Mouse (Mus musculus) embryo, embryonic 10.5 days (tissue): Measurements from ENCODE around the gene Hrh3.
A peak's percentile ranks its signal among the peaks of the same experiment; 100 is the strongest.

Experiments used
- DNase-seq: peaks from one replicate; pipeline ENCODE4 v3.0.0-alpha.2; 2015; ENCODE audit warnings: low spot score

The Hrh3 gene

GRCm38 (mm10) chr2:180103978-180104658, at the start of gene Hrh3:
Gene Hrh3 (minus strand): TSS chr2:180104488.
- DNase-seq: peak; percentile 77

GRCm38 (mm10) chr2:180148551-180148950, 44.3 kb upstream of the Hrh3 start:
- no peak for DNase-seq

GRCm38 (mm10) chr2:180147379-180147778, 43.1 kb upstream of the Hrh3 start:
- DNase-seq: no peak

- no peak for DNase-seq
These were observed 41.8 kb upstream of the Hrh3 start for GRCm38 (mm10) chr2:180146091-180146490.

- no peak for DNase-seq
These were observed 31.1 kb upstream of the Hrh3 start for GRCm38 (mm10) chr2:180135414-180135813.

GRCm38 (mm10) chr2:180133911-180134310, 29.6 kb upstream of the Hrh3 start:
- no peak for DNase-seq

GRCm38 (mm10) chr2:180133231-180133630, 28.9 kb upstream of the Hrh3 start:
- no peak for DNase-seq

GRCm38 (mm10) chr2:180127675-180128074, 23.4 kb upstream of the Hrh3 start:
- no peak for DNase-seq

GRCm38 (mm10) chr2:180126195-180126594, 21.9 kb upstream of the Hrh3 start:
- DNase-seq: peak; percentile 19

- DNase-seq: no peak
These were observed 19.9 kb upstream of the Hrh3 start for GRCm38 (mm10) chr2:180124192-180124591.

GRCm38 (mm10) chr2:180120292-180120761, 16.0 kb upstream of the Hrh3 start:
- DNase-seq: no peak

- DNase-seq: peak; percentile 47
These were observed 15.4 kb upstream of the Hrh3 start for GRCm38 (mm10) chr2:180119439-180120291.

GRCm38 (mm10) chr2:180118661-180119438, 14.6 kb upstream of the Hrh3 start, which contains the start of gene Osbpl2:
Gene Osbpl2 (plus strand): TSS chr2:180119306.
- peak; percentile 98 for DNase-seq

GRCm38 (mm10) chr2:180117485-180118194, 13.4 kb upstream of the Hrh3 start:
- peak; percentile 86 for DNase-seq

- no peak for DNase-seq
These were observed 12.6 kb upstream of the Hrh3 start for GRCm38 (mm10) chr2:180116741-180117484.

GRCm38 (mm10) chr2:180116081-180116493, 11.8 kb upstream of the Hrh3 start:
- DNase-seq: no peak

GRCm38 (mm10) chr2:180115279-180115678, 11.0 kb upstream of the Hrh3 start:
- no peak for DNase-seq

- DNase-seq: no peak
These were observed 9.9 kb upstream of the Hrh3 start for GRCm38 (mm10) chr2:180113909-180114890.

GRCm38 (mm10) chr2:180108285-180108684, 4.0 kb upstream of the Hrh3 start:
- no peak for DNase-seq

GRCm38 (mm10) chr2:180107081-180107480, 2.8 kb upstream of the Hrh3 start:
- DNase-seq: peak; percentile 43
